Mouse (Mus musculus) testis, adult 2 months (tissue): ENCODE measurements at regions not wholly inside any gene's neighbourhood (a gene's known extent, or its start where the extent isn't known, plus 50 kb on each side); places are given as distances from the start of the nearest gene placed in this dataset.

ENCODE experiments used
- CTCF ChIP-seq: fragments of 200-500 bp; IDR thresholded peaks from 2 replicates; pipeline ENCODE4 v1.5.1; 2012; ENCODE audit warnings: low read depth, mild to moderate bottlenecking, inconsistent platforms, low read length, moderate library complexity; ENCODE audit not compliant: control insufficient read depth, insufficient read depth, insufficient replicate concordance
- POLR2A ChIP-seq: fragments of 200-500 bp; IDR thresholded peaks from 2 replicates; pipeline ENCODE4 v1.6.1; 2012; ENCODE audit warnings: low read depth, mild to moderate bottlenecking, inconsistent platforms, low read length, moderate library complexity; ENCODE audit not compliant: control insufficient read depth

GRCm38 (mm10) chr15:45663601-45664000, 5529.4 kb downstream of the 9330182O14Rik start:
- no peak for TF ChIP-seq CTCF
- TF ChIP-seq POLR2A = no peak
